Comparison of ENCODE assay signal across 9 mouse cellular contexts in genomic region chr5:35563449-35563848, GRCm38 (mm10). TPM values are rescaled to one million over a fixed set of nuclear protein-coding genes. Genes with fewer than 3 reads are reported as not detected.
A peak's percentile ranks its signal among the peaks of the same experiment; 100 is the strongest.
DNase-seq lines count a peak whose midpoint lies in the region; ATAC-seq and TF ChIP-seq lines count a peak whose summit lies in the region.
"Had no signal": no experiment of that assay in that cellular context is flagged by ENCODE, and none has a peak within 500 bp of the region (broad histone marks: within the 10 kb centered on the region; RNA-seq: fewer than 3 reads in every experiment).

No protein-coding gene starts in this region.

- peak; percentile 98 for TF ChIP-seq CTCF in intestine, postnatal 0 days (IDR thresholded peaks at IDR 0.05; ENCODE audit: low read depth)
- peak; percentile 96 for TF ChIP-seq CTCF in liver, adult 2 months (IDR thresholded peaks at IDR 0.05; ENCODE audit: low read depth, low read length)

- no peaks in the 10 kb centered on the region for H3K27me3 ChIP-seq in intestine, postnatal 0 days (replicated peaks; ENCODE audit: control insufficient read depth, insufficient read depth, low read length)
- no peaks in the 10 kb centered on the region for H3K27me3 ChIP-seq in liver, adult 2 months (ENCODE audit: control insufficient read depth, insufficient read depth, low read length)
- H3K27me3 ChIP-seq: embryonic facial prominence, embryonic 13.5 days had no signal

- no peaks in the 10 kb centered on the region for H3K9me3 ChIP-seq in intestine, postnatal 0 days (ENCODE audit: control insufficient read depth)
- H3K9me3 ChIP-seq: embryonic facial prominence, embryonic 13.5 days had no signal

- H3K4me1 ChIP-seq in intestine, postnatal 0 days (replicated peaks; ENCODE audit: control insufficient read depth, insufficient read depth, low read length) = no peaks in the 10 kb centered on the region
- no peaks in the 10 kb centered on the region for H3K4me1 ChIP-seq in liver, adult 2 months (ENCODE audit: control insufficient read depth, insufficient read depth, low read length)

- no peak overlapping the region for H3K27ac ChIP-seq in intestine, postnatal 0 days (ENCODE audit: low read depth, low read length)
- H3K27ac ChIP-seq in liver, adult 2 months (replicated peaks; ENCODE audit: insufficient read depth, low read depth, low read length) = no peak overlapping the region
- H3K27ac ChIP-seq: embryonic facial prominence, embryonic 13.5 days had no signal

- DNase-seq in ovary, postnatal 10 days (ENCODE audit: low spot score) = peak; percentile 61
- no peak for DNase-seq in ovary, adult 18-20 months (ENCODE audit: low spot score)
- DNase-seq in cerebellum, adult 8-10 months = peak; percentile 80
- peak; percentile 64 for DNase-seq in gastrocnemius, adult 18-20 months (ENCODE audit: low spot score)
- DNase-seq in liver, adult 2 months (ENCODE audit: extremely low read depth, low read depth, low spot score) = peak; percentile 22
- DNase-seq in ovary, postnatal 36 days (ENCODE audit: low spot score) = peak; percentile 75
- peak; percentile 78 for DNase-seq in thymus, postnatal 14 days

- H3K36me3 ChIP-seq in intestine, postnatal 0 days (ENCODE audit: control insufficient read depth, insufficient read depth) = peaks cover 83% of the 10 kb centered on the region
- peaks cover 11% of the 10 kb centered on the region for H3K36me3 ChIP-seq in liver, adult 2 months (ENCODE audit: control insufficient read depth, insufficient read depth, low read length)

- H3K9ac ChIP-seq in intestine, postnatal 0 days (ENCODE audit: low read depth, low read length) = no peak overlapping the region
- no peak overlapping the region for H3K9ac ChIP-seq in liver, adult 2 months (ENCODE audit: low read depth, low read length)
- H3K9ac ChIP-seq: embryonic facial prominence, embryonic 13.5 days had no signal

- H3K4me2 ChIP-seq in intestine, postnatal 0 days (replicated peaks; ENCODE audit: low read depth) = no peak overlapping the region
- H3K4me2 ChIP-seq: embryonic facial prominence, embryonic 13.5 days had no signal

- H3K79me2 ChIP-seq in liver, adult 2 months (ENCODE audit: control insufficient read depth, insufficient read depth, low read length) = no peaks in the 10 kb centered on the region

- no peak overlapping the region for H3K4me3 ChIP-seq in intestine, postnatal 0 days (ENCODE audit: low read depth, low read length)
- H3K4me3 ChIP-seq in liver, adult 2 months (ENCODE audit: insufficient read depth, low read depth, low read length) = no peak overlapping the region
- H3K4me3 ChIP-seq: embryonic facial prominence, embryonic 13.5 days had no signal

- 0% methylated on average over 1 of the region's 1 CpGs for WGBS in intestine, postnatal 0 days
- WGBS in liver, adult 2 months = 0% methylated on average over 1 of the region's 1 CpGs

- no peak for TF ChIP-seq POLR2A in liver, adult 2 months (IDR thresholded peaks at IDR 0.05; ENCODE audit: extremely low read depth, insufficient read depth, low read length)

- ATAC-seq in intestine, postnatal 0 days = no peak

RNA-seq across cellular contexts. Expression of gene Trmt44, which starts 11.4 kb away (rescaled TPM):
- 1 to 10 TPM; 1.7 TPM for total RNA-seq in gastrocnemius, adult 18-20 months (2021)
- 3.6 and 4.6 TPM in 2 replicates for polyA plus RNA-seq in intestine, postnatal 0 days (2015; fragmentation: Nextera tagmentation; extraction: Ambion mirVana)
- 2.1 and 3.2 TPM in 2 replicates for total RNA-seq in liver, adult 2 months (2014; rRNA removed)
- polyA plus RNA-seq in liver, adult 2 months (2012; rRNA removed) = 2.2 and 2.6 TPM in 2 replicates

RNA-seq across cellular contexts. Expression of gene Acox3, which starts 19.4 kb away (rescaled TPM):
- total RNA-seq in gastrocnemius, adult 18-20 months (2021) = 10 to 100 TPM; 17.3 to 18.2 TPM
- polyA plus RNA-seq in intestine, postnatal 0 days (2015; fragmentation: Nextera tagmentation; extraction: Ambion mirVana) = 19.7 and 21.4 TPM in 2 replicates
- 22.6 and 24.1 TPM in 2 replicates for total RNA-seq in liver, adult 2 months (2014; rRNA removed)
- 18.0 and 22.9 TPM in 2 replicates for polyA plus RNA-seq in liver, adult 2 months (2012; rRNA removed)

RNA-seq across cellular contexts. Expression of gene Cpz, which starts 38.0 kb away (rescaled TPM):
- under 1 TPM in 1 of 2 experiments, not detected in 1; 0.12 TPM for total RNA-seq in gastrocnemius, adult 18-20 months (2021)
- 4.0 and 4.4 TPM in 2 replicates for polyA plus RNA-seq in intestine, postnatal 0 days (2015; fragmentation: Nextera tagmentation; extraction: Ambion mirVana)
- 0.54 and 0.55 TPM in 2 replicates for total RNA-seq in liver, adult 2 months (2014; rRNA removed)
- 1.2 and 1.6 TPM in 2 replicates for polyA plus RNA-seq in liver, adult 2 months (2012; rRNA removed)
